Mouse (Mus musculus) forebrain, embryonic 11.5 days (tissue): ENCODE measurements around the gene Trim67. TPM values are rescaled to one million over a fixed set of nuclear protein-coding genes. Genes with fewer than 3 reads are reported as not detected.

Experiments used
- ATAC-seq: fragments of 200-750 bp; cut with Nextera tagmentation; replicated peaks from 2 replicates; pipeline ENCODE4 v1.8.0; 2017; ENCODE audit warnings: moderate TSS enrichment; ENCODE audit not compliant: low FRiP score
- DNase-seq: peaks from one replicate; pipeline ENCODE4 v3.0.0-alpha.2; 2017; ENCODE audit warnings: low spot score
- H3K27ac ChIP-seq: fragments of 300-500 bp; sonication (generic); 2 replicates; pipeline ENCODE4 v1.5.1; 2014; ENCODE audit warnings: low read depth, low read length
- H3K27me3 ChIP-seq: fragments of 300-500 bp; sonication (generic); 2 replicates; pipeline ENCODE4 v1.6.1; 2014; ENCODE audit warnings: mild to moderate bottlenecking, low read length, mixed read lengths; ENCODE audit not compliant: control insufficient read depth, insufficient read depth
- H3K36me3 ChIP-seq: fragments of 300-500 bp; sonication (generic); 2 replicates; pipeline ENCODE4 v1.6.1; 2014; ENCODE audit warnings: mild to moderate bottlenecking, low read length, moderate library complexity, mixed read lengths; ENCODE audit not compliant: control insufficient read depth, insufficient read depth
- H3K4me1 ChIP-seq: fragments of 300-500 bp; sonication (generic); replicated peaks from 2 replicates; pipeline ENCODE4 v1.6.1; 2014; ENCODE audit warnings: low read length, mixed read lengths; ENCODE audit not compliant: control insufficient read depth, insufficient read depth
- H3K4me2 ChIP-seq: fragments of 300-500 bp; sonication (generic); 2 replicates; pipeline ENCODE4 v1.6.1; 2014; ENCODE audit warnings: low read depth, mild to moderate bottlenecking, low read length, moderate library complexity, mixed read lengths; ENCODE audit not compliant: severe bottlenecking
- H3K4me3 ChIP-seq: fragments of 300-500 bp; sonication (generic); 2 replicates; pipeline ENCODE4 v1.5.1; 2014; ENCODE audit warnings: low read depth, low read length
- H3K9ac ChIP-seq: fragments of 300-500 bp; sonication (generic); 2 replicates; pipeline ENCODE4 v1.6.1; 2014; ENCODE audit warnings: low read length
- H3K9me3 ChIP-seq: fragments of 300-500 bp; sonication (generic); 2 replicates; pipeline ENCODE4 v1.6.1; 2016; ENCODE audit warnings: low read length, mixed read lengths; ENCODE audit not compliant: control insufficient read depth
- WGBS: fragments of 180-500 bp; shearing (Covaris S2); extraction: QIAGEN DNeasy Blood & Tissue Kit; methylation state at CpG from one replicate; pipeline ENCODE4 v1.1.7; 2014; 5-methylcytosine and 5-hydroxymethylcytosine counted together
- polyA plus RNA-seq: library from polyadenylated mRNA; unstranded; fragments of >200 nt; fragmentation: Nextera tagmentation; extraction: Ambion mirVana; gene quantifications from 2 replicates; pipeline ENCODE4 v1.2.1, GENCODE M21; 2014

Trim67 gene
- polyA plus RNA-seq, 1 experiment from 2014 or later, result 2.2 TPM

DNA sequence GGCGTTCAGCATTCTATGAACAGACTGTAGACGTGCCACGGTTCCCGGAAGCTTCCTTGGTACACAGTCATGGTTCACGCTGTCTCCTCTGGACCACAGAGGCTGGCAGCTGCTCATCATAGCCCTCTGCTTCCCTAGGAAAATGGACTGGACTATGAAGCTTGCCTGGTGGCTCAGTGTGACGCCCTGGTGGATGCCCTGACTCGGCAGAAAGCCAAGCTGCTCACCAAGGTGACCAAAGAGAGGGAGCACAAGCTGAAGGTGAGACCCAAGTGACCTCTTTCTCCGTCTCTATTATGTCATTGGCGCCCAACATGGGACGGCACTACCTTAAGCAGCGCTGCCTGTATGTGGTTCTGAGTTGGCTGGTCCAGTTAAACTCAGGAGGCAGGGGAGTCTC, 24.0 kb downstream of the Trim67 start:
- DNase-seq, result no peak
- H3K4me2 ChIP-seq, result no peak overlapping the region
- no peak overlapping the region for H3K27ac ChIP-seq
- no peak for ATAC-seq
- no peak overlapping the region for H3K4me3 ChIP-seq
- H3K9ac ChIP-seq, result no peak overlapping the region
- H3K4me1 ChIP-seq, result no peaks in the 10 kb centered on the region
- WGBS, result 92% methylated on average over 11 of the region's 11 CpGs
- H3K9me3 ChIP-seq, result 0 out of 2 replicates have a peak, but pooled peaks cover 3% of the 10 kb centered on the region
- H3K27me3 ChIP-seq, result no peaks in the 10 kb centered on the region
- no peaks in the 10 kb centered on the region for H3K36me3 ChIP-seq

- H3K9ac ChIP-seq, result no peak overlapping the region
- 87% methylated on average over 3 of the region's 3 CpGs for WGBS
- no peaks in the 10 kb centered on the region for H3K36me3 ChIP-seq
- H3K4me3 ChIP-seq, result no peak overlapping the region
- no peak overlapping the region for H3K27ac ChIP-seq
- H3K27me3 ChIP-seq, result no peaks in the 10 kb centered on the region
- no peaks in the 10 kb centered on the region for H3K4me1 ChIP-seq
- ATAC-seq (no peak), DNase-seq (no peak)
- H3K4me2 ChIP-seq, result no peak overlapping the region
- H3K9me3 ChIP-seq, result 0 out of 2 replicates have a peak, but pooled peaks cover 3% of the 10 kb centered on the region
Observed at GRCm38 (mm10) chr8:124817361-124817760, 24.5 kb downstream of the Trim67 start.

DNA sequence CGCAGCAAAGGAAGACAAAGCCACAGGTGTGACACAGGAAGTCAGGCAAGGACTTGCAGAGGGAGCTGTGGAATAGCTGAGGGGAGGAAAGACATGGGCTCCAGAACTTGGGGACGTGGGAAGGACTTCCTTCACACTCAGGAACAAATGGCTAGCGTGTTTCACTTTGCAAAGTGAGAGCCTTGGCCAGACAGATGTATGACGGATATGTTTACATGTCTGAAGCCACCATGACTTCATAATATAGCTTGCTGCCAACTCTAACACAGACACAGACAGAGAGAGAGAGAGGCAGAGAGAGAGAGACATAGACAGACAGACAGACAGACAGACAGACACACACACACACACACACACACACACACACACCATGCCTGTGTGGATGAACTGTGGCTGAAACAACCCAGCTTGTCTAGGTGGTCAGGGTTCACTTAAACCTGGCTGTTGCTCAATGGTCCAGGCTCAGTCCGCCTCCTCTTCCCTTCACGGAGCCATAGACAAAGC, 26.8 kb downstream of the Trim67 start:
- ATAC-seq, result no peak
- DNase-seq, result no peak
- Histone ChIP-seq H3K27me3 (no peaks in the 10 kb centered on the region), H3K4me2 (no peak overlapping the region), H3K9ac (no peak overlapping the region), H3K4me3 (no peak overlapping the region), H3K36me3 (no peaks in the 10 kb centered on the region), H3K9me3 (0 out of 2 replicates have a peak, but pooled peaks cover 3% of the 10 kb centered on the region), H3K27ac (no peak overlapping the region), H3K4me1 (no peaks in the 10 kb centered on the region)
- WGBS, result 74% methylated on average over 6 of the region's 6 CpGs

GRCm38 (mm10) chr8:124820125-124820524, 27.2 kb downstream of the Trim67 start:
- Histone ChIP-seq H3K27me3 (no peaks in the 10 kb centered on the region), H3K36me3 (no peaks in the 10 kb centered on the region), H3K9ac (no peak overlapping the region), H3K4me2 (no peak overlapping the region), H3K27ac (no peak overlapping the region), H3K4me1 (no peaks in the 10 kb centered on the region), H3K9me3 (0 out of 2 replicates have a peak, but pooled peaks cover 3% of the 10 kb centered on the region), H3K4me3 (no peak overlapping the region)
- no peak for ATAC-seq
- 67% methylated on average over 11 of the region's 11 CpGs for WGBS
- DNase-seq, result no peak

- Histone ChIP-seq H3K4me3 (no peak overlapping the region), H3K4me1 (no peaks in the 10 kb centered on the region), H3K36me3 (no peaks in the 10 kb centered on the region), H3K9ac (no peak overlapping the region), H3K4me2 (no peak overlapping the region), H3K9me3 (no peaks in the 10 kb centered on the region), H3K27ac (no peak overlapping the region), H3K27me3 (no peaks in the 10 kb centered on the region; the same call in 1 of the 2 replicates)
- WGBS, result 76% methylated on average over 6 of the region's 6 CpGs
- ATAC-seq (no peak), DNase-seq (no peak)
Observed at GRCm38 (mm10) chr8:124823497-124823896, 30.6 kb downstream of the Trim67 start.

DNA sequence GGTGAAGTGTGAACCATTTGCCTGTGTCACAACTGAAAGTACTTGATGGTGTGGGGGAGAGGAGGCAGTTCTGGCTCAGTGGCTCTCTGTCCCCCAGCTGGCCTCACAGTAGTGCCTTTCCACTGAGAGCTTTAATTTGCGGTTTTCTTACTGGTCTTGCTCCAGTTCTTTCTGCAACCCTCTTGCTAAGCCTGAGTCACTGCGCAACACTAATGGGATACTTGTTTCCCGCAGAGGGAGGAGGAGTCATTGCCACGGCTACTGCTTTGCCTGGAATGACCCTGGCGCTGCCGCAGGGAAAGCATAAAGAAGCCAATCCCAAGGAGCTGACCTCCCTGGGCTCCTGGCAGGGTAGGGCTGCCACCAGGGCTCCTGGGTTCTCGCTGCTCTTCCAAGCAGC, 33.8 kb downstream of the Trim67 start:
- Histone ChIP-seq H3K9ac (no peak overlapping the region), H3K9me3 (no peaks in the 10 kb centered on the region), H3K4me1 (no peaks in the 10 kb centered on the region), H3K27ac (no peak overlapping the region), H3K36me3 (no peaks in the 10 kb centered on the region), H3K4me3 (no peak overlapping the region), H3K4me2 (no peak overlapping the region), H3K27me3 (no peaks in the 10 kb centered on the region; the same call in 1 of the 2 replicates)
- ATAC-seq (no peak), DNase-seq (no peak)
- 31% methylated on average over 7 of the region's 7 CpGs for WGBS

GRCm38 (mm10) chr8:124827387-124827786, 34.5 kb downstream of the Trim67 start:
- no peaks in the 10 kb centered on the region for H3K9me3 ChIP-seq
- DNase-seq (peak; percentile 75), ATAC-seq (no peak)
- no peak overlapping the region for H3K4me2 ChIP-seq
- no peak overlapping the region for H3K9ac ChIP-seq
- H3K27ac ChIP-seq, result no peak overlapping the region
- H3K36me3 ChIP-seq, result no peaks in the 10 kb centered on the region
- no peaks in the 10 kb centered on the region; the same call in 1 of the 2 replicates for H3K27me3 ChIP-seq
- no peak overlapping the region for H3K4me3 ChIP-seq
- WGBS, result 6% methylated on average over 5 of the region's 5 CpGs
- no peaks in the 10 kb centered on the region for H3K4me1 ChIP-seq

GRCm38 (mm10) chr8:124828561-124829240, 35.8 kb downstream of the Trim67 start:
- H3K9me3 ChIP-seq, result no peaks in the 10 kb centered on the region
- DNase-seq (no peak), ATAC-seq (no peak)
- no peak overlapping the region for H3K9ac ChIP-seq
- H3K4me1 ChIP-seq, result no peaks in the 10 kb centered on the region
- no peak overlapping the region for H3K4me2 ChIP-seq
- no peak overlapping the region for H3K27ac ChIP-seq
- 82% methylated on average over 24 of the region's 24 CpGs for WGBS
- no peaks in the 10 kb centered on the region; the same call in 1 of the 2 replicates for H3K27me3 ChIP-seq
- H3K36me3 ChIP-seq, result no peaks in the 10 kb centered on the region
- H3K4me3 ChIP-seq, result no peak overlapping the region

DNA sequence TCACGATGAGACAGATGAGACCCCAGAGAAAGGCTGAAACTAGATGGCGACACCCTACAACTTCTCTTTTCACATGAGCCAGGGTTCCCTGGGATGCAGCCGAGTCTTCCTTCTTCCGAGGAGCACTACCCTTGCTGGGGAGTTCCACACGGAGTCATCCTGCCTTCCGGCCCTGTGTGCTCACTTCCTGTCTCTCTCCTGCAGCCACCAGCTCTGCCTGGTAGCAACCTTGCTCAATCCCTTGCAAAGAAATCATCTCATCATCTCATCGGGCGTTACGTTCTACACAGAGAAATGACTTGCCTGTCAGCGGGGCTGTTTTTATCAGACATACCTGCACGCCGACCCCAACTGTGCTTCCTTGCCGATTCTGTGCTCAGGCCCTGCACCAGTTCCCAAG, 37.2 kb downstream of the Trim67 start:
- no peak for ATAC-seq
- no peaks in the 10 kb centered on the region; the same call in 1 of the 2 replicates for H3K27me3 ChIP-seq
- H3K9me3 ChIP-seq, result no peaks in the 10 kb centered on the region
- DNase-seq, result no peak
- WGBS, result 83% methylated on average over 13 of the region's 13 CpGs
- no peaks in the 10 kb centered on the region for H3K36me3 ChIP-seq
- H3K4me2 ChIP-seq, result no peak overlapping the region
- no peak overlapping the region for H3K9ac ChIP-seq
- H3K4me3 ChIP-seq, result no peak overlapping the region
- no peak overlapping the region for H3K27ac ChIP-seq
- H3K4me1 ChIP-seq, result no peaks in the 10 kb centered on the region
